Mouse (Mus musculus): ENCODE results near the gene Ddx47. TPM values are rescaled to one million over a fixed set of nuclear protein-coding genes. Genes with fewer than 3 reads are reported as not detected.

Gene Ddx47
- polyA plus RNA-seq, 1 experiment from 2014 or later = 77.9 TPM

- Histone ChIP-seq H3K27ac (replicated peaks; ENCODE audit: low read depth, low read length) (no peak overlapping the region), H3K36me3 (ENCODE audit: control insufficient read depth, insufficient read depth, low read length) (no peaks in the 10 kb centered on the region), H3K4me1 (ENCODE audit: control insufficient read depth, insufficient read depth, low read length) (no peaks in the 10 kb centered on the region), H3K27me3 (ENCODE audit: control insufficient read depth, insufficient read depth, low read length) (no peaks in the 10 kb centered on the region), H3K9ac (replicated peaks; ENCODE audit: low read length) (no peak overlapping the region), H3K4me3 (replicated peaks; ENCODE audit: low read depth, low read length) (no peak overlapping the region), H3K9me3 (ENCODE audit: control insufficient read depth, low read length) (no peaks in the 10 kb centered on the region), H3K4me2 (ENCODE audit: low read length) (no peak overlapping the region)
- DNase-seq = no peak
- no peak for ATAC-seq (ENCODE audit: low FRiP score, low TSS enrichment)
- WGBS = 92% methylated on average over 6 of the region's 6 CpGs
Measured at GRCm38 (mm10) chr6:135048509-135048908, 37.1 kb downstream of the Ddx47 start.

GRCm38 (mm10) chr6:135048956-135049355 is 37.5 kb downstream of the Ddx47 start:
- no peak overlapping the region for H3K27ac ChIP-seq (replicated peaks; ENCODE audit: low read depth, low read length)
- ATAC-seq (ENCODE audit: low FRiP score, low TSS enrichment) (no peak), DNase-seq (no peak)
- no peaks in the 10 kb centered on the region for H3K9me3 ChIP-seq (ENCODE audit: control insufficient read depth, low read length)
- H3K4me3 ChIP-seq (replicated peaks; ENCODE audit: low read depth, low read length) = no peak overlapping the region
- no peaks in the 10 kb centered on the region for H3K4me1 ChIP-seq (ENCODE audit: control insufficient read depth, insufficient read depth, low read length)
- WGBS = 87% methylated on average over 16 of the region's 16 CpGs
- H3K4me2 ChIP-seq (ENCODE audit: low read length) = no peak overlapping the region
- no peaks in the 10 kb centered on the region for H3K36me3 ChIP-seq (ENCODE audit: control insufficient read depth, insufficient read depth, low read length)
- no peak overlapping the region for H3K9ac ChIP-seq (replicated peaks; ENCODE audit: low read length)
- H3K27me3 ChIP-seq (ENCODE audit: control insufficient read depth, insufficient read depth, low read length) = no peaks in the 10 kb centered on the region

- ATAC-seq (ENCODE audit: low FRiP score, low TSS enrichment) = no peak
- Histone ChIP-seq H3K27ac (replicated peaks; ENCODE audit: low read depth, low read length) (no peak overlapping the region), H3K36me3 (ENCODE audit: control insufficient read depth, insufficient read depth, low read length) (no peaks in the 10 kb centered on the region), H3K9me3 (ENCODE audit: control insufficient read depth, low read length) (no peaks in the 10 kb centered on the region), H3K9ac (replicated peaks; ENCODE audit: low read length) (no peak overlapping the region), H3K4me1 (ENCODE audit: control insufficient read depth, insufficient read depth, low read length) (no peaks in the 10 kb centered on the region), H3K27me3 (ENCODE audit: control insufficient read depth, insufficient read depth, low read length) (no peaks in the 10 kb centered on the region), H3K4me2 (ENCODE audit: low read length) (no peak overlapping the region), H3K4me3 (replicated peaks; ENCODE audit: low read depth, low read length) (no peak overlapping the region)
- WGBS = 64% methylated on average over 3 of the region's 3 CpGs
- DNase-seq = no peak
Measured at GRCm38 (mm10) chr6:135053789-135054188, 42.4 kb downstream of the Ddx47 start.

GRCm38 (mm10) chr6:135055882-135056281 is 44.5 kb downstream of the Ddx47 start:
- no peak for ATAC-seq (ENCODE audit: low FRiP score, low TSS enrichment)
- 76% methylated on average over 4 of the region's 4 CpGs for WGBS

GRCm38 (mm10) chr6:135060728-135061127 is 49.3 kb downstream of the Ddx47 start:
- H3K36me3 ChIP-seq (ENCODE audit: control insufficient read depth, insufficient read depth, low read length) = no peaks in the 10 kb centered on the region
- peaks cover 6% of the 10 kb centered on the region; the same call in 1 of the 2 replicates for H3K4me1 ChIP-seq (ENCODE audit: control insufficient read depth, insufficient read depth, low read length)
- no peak overlapping the region for H3K4me3 ChIP-seq (replicated peaks; ENCODE audit: low read depth, low read length)
- no peak overlapping the region for H3K9ac ChIP-seq (replicated peaks; ENCODE audit: low read length)
- no peak overlapping the region for H3K4me2 ChIP-seq (ENCODE audit: low read length)
- H3K27me3 ChIP-seq (ENCODE audit: control insufficient read depth, insufficient read depth, low read length) = peaks cover 10% of the 10 kb centered on the region; the same call in 1 of the 2 replicates
- ATAC-seq (ENCODE audit: low FRiP score, low TSS enrichment) (no peak), DNase-seq (no peak)
- H3K27ac ChIP-seq (replicated peaks; ENCODE audit: low read depth, low read length) = no peak overlapping the region
- 96% methylated on average over 4 of the region's 4 CpGs for WGBS
- no peaks in the 10 kb centered on the region for H3K9me3 ChIP-seq (ENCODE audit: control insufficient read depth, low read length)

More at GRCm38 (mm10) chr6:135055882-135056281, 44.5 kb downstream of the Ddx47 start:
- Histone ChIP-seq H3K4me1 (ENCODE audit: control insufficient read depth, insufficient read depth, low read length) (no peaks in the 10 kb centered on the region), H3K4me2 (ENCODE audit: low read length) (no peak overlapping the region), H3K36me3 (ENCODE audit: control insufficient read depth, insufficient read depth, low read length) (no peaks in the 10 kb centered on the region), H3K9ac (replicated peaks; ENCODE audit: low read length) (no peak overlapping the region), H3K27ac (replicated peaks; ENCODE audit: low read depth, low read length) (no peak overlapping the region), H3K9me3 (ENCODE audit: control insufficient read depth, low read length) (no peaks in the 10 kb centered on the region), H3K27me3 (ENCODE audit: control insufficient read depth, insufficient read depth, low read length) (no peaks in the 10 kb centered on the region), H3K4me3 (replicated peaks; ENCODE audit: low read depth, low read length) (no peak overlapping the region)
- DNase-seq = no peak

GRCm38 (mm10) chr6:135064621-135065020 is 53.2 kb downstream of the Ddx47 start:
- Histone ChIP-seq H3K4me3 (replicated peaks; ENCODE audit: low read depth, low read length) (no peak overlapping the region), H3K27me3 (ENCODE audit: control insufficient read depth, insufficient read depth, low read length) (peaks cover 15% of the 10 kb centered on the region; the same call in 1 of the 2 replicates), H3K4me1 (ENCODE audit: control insufficient read depth, insufficient read depth, low read length) (peaks cover 8% of the 10 kb centered on the region; the same call in 1 of the 2 replicates), H3K9ac (replicated peaks; ENCODE audit: low read length) (no peak overlapping the region), H3K36me3 (ENCODE audit: control insufficient read depth, insufficient read depth, low read length) (no peaks in the 10 kb centered on the region), H3K4me2 (ENCODE audit: low read length) (no peak overlapping the region), H3K27ac (replicated peaks; ENCODE audit: low read depth, low read length) (no peak overlapping the region), H3K9me3 (ENCODE audit: control insufficient read depth, low read length) (no peaks in the 10 kb centered on the region)
- no peak for DNase-seq
- WGBS = 64% methylated on average over 12 of the region's 12 CpGs
- ATAC-seq (ENCODE audit: low FRiP score, low TSS enrichment) = no peak

GRCm38 (mm10) chr6:135065236-135065957 is 54.0 kb downstream of the Ddx47 start, which contains the start of gene Gprc5a:
Gprc5a (plus strand) TSS chr6:135065651.
- H3K4me2 ChIP-seq (ENCODE audit: low read length) = peak within 1 kb of the TSS; percentile 71
- under 1% methylated on average over 44 of the region's 44 CpGs for WGBS
- no peaks in the 10 kb centered on the region for H3K36me3 ChIP-seq (ENCODE audit: control insufficient read depth, insufficient read depth, low read length)
- H3K4me3 ChIP-seq (replicated peaks; ENCODE audit: low read depth, low read length) = peak within 1 kb of the TSS; percentile 40
- H3K27ac ChIP-seq (replicated peaks; ENCODE audit: low read depth, low read length) = no peak within 1 kb of the TSS
- H3K27me3 ChIP-seq (ENCODE audit: control insufficient read depth, insufficient read depth, low read length) = peaks cover 15% of the 10 kb centered on the region; the same call in 1 of the 2 replicates
- H3K9me3 ChIP-seq (ENCODE audit: control insufficient read depth, low read length) = no peaks in the 10 kb centered on the region
- ATAC-seq (ENCODE audit: low FRiP score, low TSS enrichment) (0 out of 2 replicates have a peak, but pooled peaks have one; percentile 37), DNase-seq (peak; percentile 57)
- peak within 1 kb of the TSS; percentile 31; the same call in 1 of the 2 replicates for H3K9ac ChIP-seq (replicated peaks; ENCODE audit: low read length)
- peaks cover 8% of the 10 kb centered on the region; the same call in 1 of the 2 replicates for H3K4me1 ChIP-seq (ENCODE audit: control insufficient read depth, insufficient read depth, low read length)

GRCm38 (mm10) chr6:135066795-135067445 is 55.5 kb downstream of the Ddx47 start:
- Histone ChIP-seq H3K27me3 (ENCODE audit: control insufficient read depth, insufficient read depth, low read length) (peaks cover 15% of the 10 kb centered on the region; the same call in 1 of the 2 replicates), H3K9me3 (ENCODE audit: control insufficient read depth, low read length) (no peaks in the 10 kb centered on the region), H3K4me3 (replicated peaks; ENCODE audit: low read depth, low read length) (no peak overlapping the region), H3K4me1 (ENCODE audit: control insufficient read depth, insufficient read depth, low read length) (peaks cover 8% of the 10 kb centered on the region; the same call in 1 of the 2 replicates), H3K9ac (replicated peaks; ENCODE audit: low read length) (no peak overlapping the region), H3K27ac (replicated peaks; ENCODE audit: low read depth, low read length) (no peak overlapping the region), H3K4me2 (ENCODE audit: low read length) (no peak overlapping the region), H3K36me3 (ENCODE audit: control insufficient read depth, insufficient read depth, low read length) (no peaks in the 10 kb centered on the region)
- ATAC-seq (ENCODE audit: low FRiP score, low TSS enrichment) (no peak), DNase-seq (no peak)
- 13% methylated on average over 6 of the region's 6 CpGs for WGBS

All from midbrain, embryonic 14.5 days (tissue).